19 mouse cellular contexts compared by ENCODE assay signal in the genomic region with DNA sequence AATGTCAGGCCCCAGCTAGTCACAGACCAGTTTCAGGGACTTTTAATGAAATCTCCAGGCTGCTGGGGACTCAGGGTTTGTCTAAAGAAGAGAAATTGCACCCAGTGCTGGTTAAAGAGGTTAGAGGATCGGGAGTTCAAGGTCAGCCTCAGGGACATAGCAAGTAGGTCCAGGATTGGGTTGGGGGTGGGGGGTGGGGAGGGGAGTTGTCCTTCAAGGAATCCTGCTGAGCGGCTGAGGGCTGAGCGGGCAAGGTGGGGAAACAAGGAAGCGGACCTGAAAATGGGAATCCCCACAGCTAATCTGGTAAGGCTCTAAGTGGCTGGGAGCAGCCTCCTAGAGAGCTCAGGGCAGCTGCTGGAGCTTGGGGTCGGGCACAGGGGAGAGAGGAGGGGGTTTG. TPM values are rescaled to one million over a fixed set of nuclear protein-coding genes. Genes with fewer than 3 reads are reported as not detected.
A peak's percentile ranks its signal among the peaks of the same experiment; 100 is the strongest.
DNase-seq lines count a peak whose midpoint lies in the region; ATAC-seq lines count a peak whose summit lies in the region.
"Had no signal": no experiment of that assay in that cellular context is flagged by ENCODE, and none has a peak within 500 bp of the region (broad histone marks: within the 10 kb centered on the region; RNA-seq: fewer than 3 reads in every experiment).

No protein-coding gene starts in this region.

- ATAC-seq in forebrain, embryonic 13.5 days: no peak
- no peak for ATAC-seq in forebrain, embryonic 15.5 days (replicated peaks)
- ATAC-seq in midbrain, embryonic 13.5 days: no peak
- no peak for ATAC-seq in midbrain, embryonic 14.5 days (ENCODE audit: low FRiP score, low TSS enrichment)
- no peak for ATAC-seq in stomach, embryonic 16.5 days (ENCODE audit: insufficient read depth, low FRiP score)
- no peak for ATAC-seq in granulocyte monocyte progenitor cell, adult 5-6 weeks (replicated peaks; ENCODE audit: poor library complexity, severe bottlenecking)
- ATAC-seq: activated CD4-positive, CD25-positive, alpha-beta regulatory T cell, adult 4 months; hindbrain, embryonic 16.5 days; inflammation-experienced regulatory T-cells, adult 6 months had no signal

- WGBS in forebrain, embryonic 13.5 days: 40% methylated on average over 5 of the region's 5 CpGs
- WGBS in forebrain, embryonic 15.5 days: 60% methylated on average over 5 of the region's 5 CpGs
- 51% methylated on average over 5 of the region's 5 CpGs for WGBS in midbrain, embryonic 13.5 days
- 58% methylated on average over 5 of the region's 5 CpGs for WGBS in midbrain, embryonic 14.5 days
- WGBS in stomach, embryonic 16.5 days: 63% methylated on average over 5 of the region's 5 CpGs

- H3K4me1 ChIP-seq in forebrain, embryonic 13.5 days: peaks cover 20% of the 10 kb centered on the region
- H3K4me1 ChIP-seq in forebrain, embryonic 15.5 days: peaks cover 11% of the 10 kb centered on the region
- H3K4me1 ChIP-seq in midbrain, embryonic 13.5 days (replicated peaks): peaks cover 29% of the 10 kb centered on the region
- H3K4me1 ChIP-seq in midbrain, embryonic 14.5 days (ENCODE audit: control insufficient read depth, insufficient read depth, low read length): peaks cover 11% of the 10 kb centered on the region
- H3K4me1 ChIP-seq in stomach, embryonic 16.5 days (ENCODE audit: control insufficient read depth, insufficient read depth, low read length): peaks cover 20% of the 10 kb centered on the region

- no peak overlapping the region for H3K9ac ChIP-seq in forebrain, embryonic 13.5 days
- no peak overlapping the region for H3K9ac ChIP-seq in forebrain, embryonic 15.5 days (replicated peaks)
- H3K9ac ChIP-seq in midbrain, embryonic 13.5 days (replicated peaks): no peak overlapping the region
- H3K9ac ChIP-seq in midbrain, embryonic 14.5 days (replicated peaks; ENCODE audit: low read length): no peak overlapping the region
- no peak overlapping the region for H3K9ac ChIP-seq in stomach, embryonic 16.5 days (ENCODE audit: low read length)
- H3K9ac ChIP-seq: embryonic facial prominence, embryonic 12.5 days; heart, embryonic 12.5 days had no signal

- 0 out of 2 replicates have a peak, but pooled peaks cover 5% of the 10 kb centered on the region for H3K27me3 ChIP-seq in forebrain, embryonic 13.5 days
- H3K27me3 ChIP-seq in forebrain, embryonic 15.5 days: no peaks in the 10 kb centered on the region; the same call in 1 of the 2 replicates
- H3K27me3 ChIP-seq in midbrain, embryonic 13.5 days: peaks cover 4% of the 10 kb centered on the region
- no peaks in the 10 kb centered on the region for H3K27me3 ChIP-seq in midbrain, embryonic 14.5 days (ENCODE audit: control insufficient read depth, insufficient read depth, low read length)
- no peaks in the 10 kb centered on the region for H3K27me3 ChIP-seq in stomach, embryonic 16.5 days (ENCODE audit: control insufficient read depth, insufficient read depth, low read length)
- H3K27me3 ChIP-seq: embryonic facial prominence, embryonic 12.5 days had no signal

- no peaks in the 10 kb centered on the region for H3K36me3 ChIP-seq in forebrain, embryonic 13.5 days (ENCODE audit: poor library complexity, severe bottlenecking)
- no peaks in the 10 kb centered on the region for H3K36me3 ChIP-seq in forebrain, embryonic 15.5 days
- H3K36me3 ChIP-seq in midbrain, embryonic 13.5 days: no peaks in the 10 kb centered on the region
- H3K36me3 ChIP-seq in midbrain, embryonic 14.5 days (ENCODE audit: control insufficient read depth, insufficient read depth, low read length): no peaks in the 10 kb centered on the region
- no peaks in the 10 kb centered on the region for H3K36me3 ChIP-seq in stomach, embryonic 16.5 days (ENCODE audit: control insufficient read depth, insufficient read depth, low read length)
- H3K36me3 ChIP-seq: embryonic facial prominence, embryonic 12.5 days; G1E; heart, embryonic 12.5 days had no signal

- no peak overlapping the region for H3K4me3 ChIP-seq in forebrain, embryonic 13.5 days
- no peak overlapping the region for H3K4me3 ChIP-seq in forebrain, embryonic 15.5 days
- H3K4me3 ChIP-seq in midbrain, embryonic 13.5 days (replicated peaks): no peak overlapping the region
- no peak overlapping the region for H3K4me3 ChIP-seq in midbrain, embryonic 14.5 days (replicated peaks; ENCODE audit: low read depth, low read length)
- H3K4me3 ChIP-seq in stomach, embryonic 16.5 days (replicated peaks; ENCODE audit: low read length): no peak overlapping the region
- H3K4me3 ChIP-seq: embryonic facial prominence, embryonic 12.5 days; heart, embryonic 12.5 days had no signal

- H3K27ac ChIP-seq in forebrain, embryonic 13.5 days: peak overlapping the region; percentile 65; the same call in 1 of the 2 replicates
- no peak overlapping the region for H3K27ac ChIP-seq in forebrain, embryonic 15.5 days (replicated peaks)
- H3K27ac ChIP-seq in midbrain, embryonic 13.5 days: peak overlapping the region; percentile 30; the same call in 1 of the 2 replicates
- H3K27ac ChIP-seq in midbrain, embryonic 14.5 days (replicated peaks; ENCODE audit: low read depth, low read length): no peak overlapping the region
- peak overlapping the region; percentile 77 for H3K27ac ChIP-seq in stomach, embryonic 16.5 days (ENCODE audit: low read length)

- no peak for DNase-seq in midbrain, embryonic 14.5 days
- DNase-seq in ES-CJ7 (ENCODE audit: low read depth, low spot score): peak; percentile 75
- DNase-seq: adrenal gland, postnatal 14 days; cerebellum, adult 11-12 months; cerebellum, adult 9-10 months; cerebellum, postnatal 25 days; gastrocnemius, postnatal 14 days had no signal

- no peak overlapping the region for H3K4me2 ChIP-seq in forebrain, embryonic 13.5 days
- no peak overlapping the region for H3K4me2 ChIP-seq in forebrain, embryonic 15.5 days (replicated peaks)
- no peak overlapping the region for H3K4me2 ChIP-seq in midbrain, embryonic 13.5 days (replicated peaks)
- no peak overlapping the region for H3K4me2 ChIP-seq in midbrain, embryonic 14.5 days (ENCODE audit: low read length)
- H3K4me2 ChIP-seq in stomach, embryonic 16.5 days (ENCODE audit: low read depth, low read length): no peak overlapping the region
- H3K4me2 ChIP-seq: embryonic facial prominence, embryonic 12.5 days; heart, embryonic 12.5 days had no signal

- H3K9me3 ChIP-seq in forebrain, embryonic 13.5 days (replicated peaks): no peaks in the 10 kb centered on the region
- H3K9me3 ChIP-seq in forebrain, embryonic 15.5 days: no peaks in the 10 kb centered on the region
- no peaks in the 10 kb centered on the region for H3K9me3 ChIP-seq in midbrain, embryonic 13.5 days
- H3K9me3 ChIP-seq in midbrain, embryonic 14.5 days (ENCODE audit: control insufficient read depth, low read length): no peaks in the 10 kb centered on the region
- no peaks in the 10 kb centered on the region for H3K9me3 ChIP-seq in stomach, embryonic 16.5 days (replicated peaks; ENCODE audit: control insufficient read depth, low read length)
- H3K9me3 ChIP-seq: embryonic facial prominence, embryonic 12.5 days; heart, embryonic 12.5 days had no signal

RNA-seq across cellular contexts. Expression of a gene that starts 20.9 kb away (rescaled TPM):
- polyA plus RNA-seq in forebrain, embryonic 13.5 days (2015; fragmentation: Nextera tagmentation; extraction: Ambion mirVana): 6.1 TPM in 2 replicates
- 11.3 and 12.5 TPM in 2 replicates for polyA plus RNA-seq in forebrain, embryonic 15.5 days (2015; fragmentation: Nextera tagmentation; extraction: Ambion mirVana)
- polyA plus RNA-seq in midbrain, embryonic 13.5 days (2015; fragmentation: Nextera tagmentation; extraction: Ambion mirVana): 10.8 and 11.1 TPM in 2 replicates
- polyA plus RNA-seq in midbrain, embryonic 14.5 days (2014; fragmentation: Nextera tagmentation; extraction: Ambion mirVana): 16.4 and 18.0 TPM in 2 replicates
- polyA plus RNA-seq in stomach, embryonic 16.5 days (2015; fragmentation: Nextera tagmentation; extraction: Ambion mirVana): 1.8 and 2.9 TPM in 2 replicates
- not detected in 2 replicates for total RNA-seq in granulocyte monocyte progenitor cell, adult 5-6 weeks (2014; fragmentation: Nextera tagmentation)
- not detected in 2 replicates for total RNA-seq in granulocyte monocyte progenitor cell, adult 5-6 weeks (2017)
- total RNA-seq: CH12.LX had no signal
- polyA plus RNA-seq: activated CD4-positive, CD25-positive, alpha-beta regulatory T cell, adult 4 months; G1E; inflammation-experienced regulatory T-cells, adult 6 months had no signal

Comparison
In these comparisons a context has a peak if more than half of its experiments do, and no peak if none do; other contexts are left out.
1. H3K27ac ChIP-seq: peak in forebrain, embryonic 13.5 days (single experiment), midbrain, embryonic 13.5 days (single experiment) and stomach, embryonic 16.5 days (single experiment); none in forebrain, embryonic 15.5 days (single experiment) and midbrain, embryonic 14.5 days (single experiment).